Mouse (Mus musculus) liver, embryonic 14.5 days (tissue): ENCODE measurements around the gene Fcgr1. TPM values are rescaled to one million over a fixed set of nuclear protein-coding genes. Genes with fewer than 3 reads are reported as not detected.
A peak's percentile ranks its signal among the peaks of the same experiment; 100 is the strongest.

Experiments used
- ATAC-seq: fragments of 200-750 bp; cut with Nextera tagmentation; 2 replicates; pipeline ENCODE4 v1.8.0; 2017; ENCODE audit warnings: moderate number of reproducible peaks, mild to moderate bottlenecking, moderate library complexity; ENCODE audit not compliant: insufficient read depth
- DNase-seq, 3 experiments: peaks; one replicate each; pipeline ENCODE4 v3.0.0-alpha.2; 2012 to 2013; ENCODE audit warnings: low read depth in 3 of 3, low spot score in 3 of 3
- H3K27ac ChIP-seq: fragments of 300-500 bp; sonication (generic); 2 replicates; pipeline ENCODE4 v1.5.1; 2014; ENCODE audit warnings: moderate library complexity, mild to moderate bottlenecking, control low read depth, inconsistent platforms
- H3K27me3 ChIP-seq: fragments of 300-500 bp; sonication (generic); 2 replicates; pipeline ENCODE4 v1.6.1; 2014; ENCODE audit warnings: mild to moderate bottlenecking, low read length, moderate library complexity; ENCODE audit not compliant: control insufficient read depth, insufficient read depth
- H3K36me3 ChIP-seq: fragments of 300-500 bp; sonication (generic); replicated peaks from 2 replicates; pipeline ENCODE4 v1.6.1; 2014; ENCODE audit warnings: low read depth; ENCODE audit not compliant: control insufficient read depth, insufficient read depth
- H3K4me1 ChIP-seq, 2 experiments: fragments of 200-500 bp in 1 of 2; fragments of 300-500 bp in 1 of 2; sonication (generic) in 1 of 2; replicated peaks; 2 replicates each; pipeline ENCODE4 v1.6.1; 2012 to 2014; ENCODE audit warnings: antibody characterized with exemption in 1 of 2, inconsistent platforms in 1 of 2, low read length in 1 of 2; ENCODE audit not compliant: control insufficient read depth in 2 of 2, insufficient read depth in 2 of 2
- H3K4me2 ChIP-seq: fragments of 300-500 bp; sonication (generic); 2 replicates; pipeline ENCODE4 v1.6.1; 2014; ENCODE audit warnings: low read depth, mild to moderate bottlenecking, control low read depth, moderate library complexity
- H3K4me3 ChIP-seq, 2 experiments: fragments of 200-500 bp in 1 of 2; fragments of 300-500 bp in 1 of 2; sonication (generic) in 1 of 2; 2 replicates each; pipeline ENCODE4 v1.5.1; 2012 to 2014; ENCODE audit warnings: low read depth in 2 of 2, low read length in 2 of 2, mild to moderate bottlenecking in 2 of 2, control low read depth in 1 of 2, inconsistent platforms in 1 of 2, moderate library complexity in 1 of 2; ENCODE audit not compliant: insufficient read depth in 1 of 2
- H3K9ac ChIP-seq: fragments of 300-500 bp; sonication (generic); replicated peaks from 2 replicates; pipeline ENCODE4 v1.6.1; 2014; ENCODE audit warnings: mild to moderate bottlenecking, control low read depth, moderate library complexity
- H3K9me3 ChIP-seq: fragments of 300-500 bp; sonication (generic); 2 replicates; pipeline ENCODE4 v1.6.1; 2016; ENCODE audit warnings: low read length, mixed read lengths; ENCODE audit not compliant: control insufficient read depth
- CTCF ChIP-seq: IDR thresholded peaks from 2 replicates; pipeline ENCODE4 v1.5.1; 2016; ENCODE audit warnings: antibody characterized with exemption, low read depth, control low read depth
- EP300 ChIP-seq: IDR thresholded peaks from 2 replicates; pipeline ENCODE4 v1.6.1; 2016; ENCODE audit warnings: antibody characterized with exemption, low read depth
- WGBS: fragments of 180-500 bp; shearing (Covaris S2); extraction: QIAGEN DNeasy Blood & Tissue Kit; methylation state at CpG from one replicate; pipeline ENCODE4 v1.1.7; 2014; ENCODE audit not compliant: insufficient replicate concordance; 5-methylcytosine and 5-hydroxymethylcytosine counted together
- polyA plus RNA-seq, 2 experiments: library from polyadenylated mRNA; depleted of rRNA in 1 of 2; stranded (reverse) in 1 of 2; unstranded in 1 of 2; fragments of >200 nt; fragmentation: Nextera tagmentation in 1 of 2; extraction: Ambion mirVana in 1 of 2; gene quantifications; 2 replicates each; pipeline versions ENCODE4 v1.2.1 to v1.2.3; 2012 to 2014

The Fcgr1 gene
- polyA plus RNA-seq, 2 experiments: 2.8 to 5.6 TPM

GRCm38 (mm10) chr3:96268051-96268775, 25.6 kb downstream of the Fcgr1 start, which contains the start of gene Hist2h3b:
Gene Hist2h3b (plus strand): TSS chr3:96268654.
- peak; percentile 80 to 85 (median 82) for DNase-seq
- Histone ChIP-seq H3K4me1 (peaks cover 29 to 35% of the 10 kb centered on the region in 2 experiments), H3K9ac (peak within 1 kb of the TSS; percentile 97), H3K9me3 (no peaks in the 10 kb centered on the region), H3K27me3 (no peaks in the 10 kb centered on the region), H3K4me2 (peak within 1 kb of the TSS; percentile 82), H3K36me3 (no peaks in the 10 kb centered on the region), H3K4me3 (peak within 1 kb of the TSS; percentile 63), H3K27ac (peak within 1 kb of the TSS; percentile 97)
- peak; percentile 64 for TF ChIP-seq EP300
- TF ChIP-seq CTCF: no peak
- peak; percentile 45 for ATAC-seq
- WGBS: 22% methylated on average over 29 of the region's 30 CpGs

GRCm38 (mm10) chr3:96267541-96267940, 26.2 kb downstream of the Fcgr1 start:
- Histone ChIP-seq H3K36me3 (no peaks in the 10 kb centered on the region), H3K9ac (peak overlapping the region; percentile 83), H3K27me3 (no peaks in the 10 kb centered on the region), H3K9me3 (no peaks in the 10 kb centered on the region), H3K4me1 (peaks cover 29 to 35% of the 10 kb centered on the region in 2 experiments), H3K4me3 (peak overlapping the region in 1 of 2 experiments; percentile 54; a peak in 2 of 4 replicates), H3K4me2 (peak overlapping the region; percentile 80), H3K27ac (peak overlapping the region; percentile 97)
- no peak for ATAC-seq
- WGBS: 59% methylated on average over 4 of the region's 4 CpGs
- no peak for DNase-seq
- TF ChIP-seq EP300 (no peak), CTCF (no peak)

- Histone ChIP-seq H3K27me3 (no peaks in the 10 kb centered on the region), H3K36me3 (no peaks in the 10 kb centered on the region), H3K9me3 (no peaks in the 10 kb centered on the region), H3K27ac (peak overlapping the region; percentile 97), H3K4me1 (peaks cover 36 to 44% of the 10 kb centered on the region in 2 experiments), H3K4me2 (peak overlapping the region; percentile 31), H3K4me3 (no peak overlapping the region), H3K9ac (peak overlapping the region; percentile 49)
- 41% methylated on average over 8 of the region's 8 CpGs for WGBS
- ATAC-seq (no peak), DNase-seq (no peak)
- TF ChIP-seq EP300 (0 out of 2 replicates have a peak, but pooled peaks have one; percentile 32), CTCF (no peak)
Observed at GRCm38 (mm10) chr3:96266132-96266710, 27.5 kb downstream of the Fcgr1 start.

- H3K9me3 ChIP-seq: no peaks in the 10 kb centered on the region
- peak overlapping the region; percentile 100 for H3K27ac ChIP-seq
- DNase-seq (no peak), ATAC-seq (no peak)
- no peaks in the 10 kb centered on the region for H3K27me3 ChIP-seq
- H3K4me1 ChIP-seq: peaks cover 37 to 44% of the 10 kb centered on the region in 2 experiments
- H3K4me3 ChIP-seq: peak overlapping the region; percentile 54 to 63; a peak in 3 of 4 replicates
- peak overlapping the region; percentile 86 for H3K4me2 ChIP-seq
- peak overlapping the region; percentile 100 for H3K9ac ChIP-seq
- TF ChIP-seq CTCF (no peak), EP300 (no peak)
- 63% methylated on average over 7 of the region's 7 CpGs for WGBS
- no peaks in the 10 kb centered on the region for H3K36me3 ChIP-seq
Observed at GRCm38 (mm10) chr3:96264404-96264949, 29.3 kb downstream of the Fcgr1 start.
